Mouse (Mus musculus) liver, postnatal 0 days (tissue): ENCODE data around the gene Ubac2. TPM values are rescaled to one million over a fixed set of nuclear protein-coding genes. Genes with fewer than 3 reads are reported as not detected.

Experiments
- ATAC-seq: fragments of 200-750 bp; cut with Nextera tagmentation; 2 replicates; pipeline ENCODE4 v1.8.0; 2017; ENCODE audit warnings: mild to moderate bottlenecking, moderate library complexity
- DNase-seq: peaks from one replicate; pipeline ENCODE4 v3.0.0-alpha.2; 2016
- H3K27ac ChIP-seq: fragments of 300-500 bp; sonication (generic); 2 replicates; pipeline ENCODE4 v1.5.1; 2014; ENCODE audit warnings: antibody characterized with exemption, moderate library complexity, mild to moderate bottlenecking, low read depth
- H3K27me3 ChIP-seq: fragments of 300-500 bp; sonication (generic); 2 replicates; pipeline ENCODE4 v1.6.1; 2014; ENCODE audit warnings: low read length, control low read depth, mixed read lengths; ENCODE audit not compliant: insufficient read depth
- H3K36me3 ChIP-seq: fragments of 300-500 bp; sonication (generic); replicated peaks from 2 replicates; pipeline ENCODE4 v1.6.1; 2014; ENCODE audit warnings: mild to moderate bottlenecking, control low read depth, low read length, moderate library complexity, mixed read lengths; ENCODE audit not compliant: insufficient read depth
- H3K4me1 ChIP-seq: fragments of 300-500 bp; sonication (generic); 2 replicates; pipeline ENCODE4 v1.6.1; 2014; ENCODE audit warnings: antibody characterized with exemption, mild to moderate bottlenecking, control low read depth; ENCODE audit not compliant: insufficient read depth
- H3K4me2 ChIP-seq: fragments of 300-500 bp; sonication (generic); 2 replicates; pipeline ENCODE4 v1.6.1; 2014; ENCODE audit warnings: low read depth, mild to moderate bottlenecking, low read length, moderate library complexity, mixed read lengths
- H3K4me3 ChIP-seq: fragments of 300-500 bp; sonication (generic); 2 replicates; pipeline ENCODE4 v1.5.1; 2014; ENCODE audit warnings: low read depth, low read length
- H3K9ac ChIP-seq: fragments of 300-500 bp; sonication (generic); replicated peaks from 2 replicates; pipeline ENCODE4 v1.6.1; 2014; ENCODE audit warnings: mild to moderate bottlenecking, moderate library complexity
- H3K9me3 ChIP-seq: fragments of 300-500 bp; sonication (generic); 2 replicates; pipeline ENCODE4 v1.6.1; 2016; ENCODE audit warnings: mild to moderate bottlenecking, control low read depth, low read length, mixed read lengths
- CTCF ChIP-seq: sonication (generic); IDR thresholded peaks from 2 replicates; pipeline ENCODE4 v1.5.1; 2016; ENCODE audit warnings: antibody characterized with exemption, low read depth
- EP300 ChIP-seq: IDR thresholded peaks from 2 replicates; pipeline ENCODE4 v1.6.1; 2016; ENCODE audit warnings: antibody characterized with exemption, low read depth, mild to moderate bottlenecking
- WGBS: fragments of 180-500 bp; shearing (Covaris S2); extraction: QIAGEN DNeasy Blood & Tissue Kit; methylation state at CpG from one replicate; pipeline ENCODE4 v1.1.7; 2014; ENCODE audit not compliant: insufficient replicate concordance; 5-methylcytosine and 5-hydroxymethylcytosine counted together
- polyA plus RNA-seq: library from polyadenylated mRNA; unstranded; fragments of >200 nt; fragmentation: Nextera tagmentation; extraction: Ambion mirVana; gene quantifications from 2 replicates; pipeline ENCODE4 v1.2.1, GENCODE M21; 2015

The Ubac2 gene
- polyA plus RNA-seq, 1 experiment from 2014 or later, result 27.4 TPM

- 54% methylated on average over 6 of the region's 6 CpGs for WGBS
- Histone ChIP-seq H3K27me3 (no peaks in the 10 kb centered on the region), H3K4me1 (0 out of 2 replicates have a peak, but pooled peaks cover 3% of the 10 kb centered on the region), H3K4me3 (no peak overlapping the region), H3K36me3 (no peaks in the 10 kb centered on the region), H3K9ac (no peak overlapping the region), H3K9me3 (no peaks in the 10 kb centered on the region), H3K4me2 (no peak overlapping the region), H3K27ac (no peak overlapping the region)
- TF ChIP-seq CTCF (no peak), EP300 (no peak)
- ATAC-seq (no peak), DNase-seq (no peak)
Measured at GRCm38 (mm10) chr14:122056871-122057270, 178.5 kb downstream of the Ubac2 start.

DNA sequence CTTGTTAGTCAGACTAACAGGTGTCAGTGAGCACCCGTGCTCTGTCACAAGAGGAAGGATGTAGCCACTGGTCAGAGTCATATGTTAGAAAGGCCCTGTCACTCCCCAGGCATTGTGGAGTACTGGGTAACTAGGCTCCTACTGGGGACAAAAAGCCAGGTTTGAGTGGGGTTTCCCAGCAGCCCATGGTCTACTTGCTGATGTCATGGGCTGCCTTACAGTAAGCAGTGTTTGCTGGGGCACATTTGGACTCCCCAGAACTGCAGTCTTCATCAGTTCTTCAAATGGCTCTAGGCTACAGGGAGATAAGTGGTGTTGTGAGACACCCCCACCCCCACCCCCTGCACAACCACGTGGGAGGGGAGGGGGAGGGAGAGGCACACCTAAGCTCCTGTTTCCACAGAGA, 179.5 kb downstream of the Ubac2 start:
- 0 out of 2 replicates have a peak, but pooled peaks have one; percentile 7 for ATAC-seq
- Histone ChIP-seq H3K4me1 (0 out of 2 replicates have a peak, but pooled peaks cover 3% of the 10 kb centered on the region), H3K4me2 (no peak overlapping the region), H3K27me3 (no peaks in the 10 kb centered on the region), H3K36me3 (no peaks in the 10 kb centered on the region), H3K27ac (no peak overlapping the region), H3K9me3 (no peaks in the 10 kb centered on the region), H3K9ac (no peak overlapping the region), H3K4me3 (no peak overlapping the region)
- DNase-seq, result no peak
- WGBS, result 15% methylated on average over 2 of the region's 2 CpGs
- no peak for TF ChIP-seq CTCF
- TF ChIP-seq EP300, result no peak

DNA sequence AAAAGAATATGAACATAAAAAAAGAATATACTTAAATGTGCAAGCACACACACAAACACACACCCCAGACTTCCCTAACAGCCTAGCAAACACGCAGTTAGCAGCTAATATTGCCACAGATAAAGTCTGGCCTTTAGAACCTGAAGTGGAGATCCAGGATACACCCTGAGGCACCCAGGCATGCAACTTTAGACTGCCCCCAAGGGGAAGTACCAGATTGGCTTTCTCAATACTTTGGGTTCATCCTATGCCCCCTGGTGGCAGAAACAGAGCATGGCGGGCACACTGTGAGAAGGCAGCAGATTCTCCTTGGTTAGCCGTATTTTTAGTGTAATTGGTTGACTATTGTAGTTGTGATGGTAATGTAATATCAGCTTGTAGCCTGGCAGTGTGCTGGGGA, 182.2 kb downstream of the Ubac2 start:
- Histone ChIP-seq H3K27me3 (no peaks in the 10 kb centered on the region), H3K27ac (no peak overlapping the region), H3K9me3 (no peaks in the 10 kb centered on the region), H3K36me3 (no peaks in the 10 kb centered on the region), H3K4me2 (no peak overlapping the region), H3K4me1 (peaks cover 3% of the 10 kb centered on the region; the same call in 1 of the 2 replicates), H3K4me3 (no peak overlapping the region), H3K9ac (no peak overlapping the region)
- peak; percentile 98 for TF ChIP-seq CTCF
- no peak for TF ChIP-seq EP300
- 2% methylated on average over 3 of the region's 3 CpGs for WGBS
- peak; percentile 87 for DNase-seq
- peak; percentile 69 for ATAC-seq

- H3K36me3 ChIP-seq, result no peaks in the 10 kb centered on the region
- H3K4me1 ChIP-seq, result peaks cover 3% of the 10 kb centered on the region; the same call in 1 of the 2 replicates
- no peaks in the 10 kb centered on the region for H3K9me3 ChIP-seq
- no peak for TF ChIP-seq EP300
- TF ChIP-seq CTCF, result no peak
- DNase-seq (no peak), ATAC-seq (no peak)
- H3K4me2 ChIP-seq, result no peak overlapping the region
- no peak overlapping the region for H3K27ac ChIP-seq
- H3K9ac ChIP-seq, result no peak overlapping the region
- H3K4me3 ChIP-seq, result no peak overlapping the region
- H3K27me3 ChIP-seq, result no peaks in the 10 kb centered on the region
- WGBS, result 84% methylated on average over 6 of the region's 6 CpGs
Measured at GRCm38 (mm10) chr14:122061376-122061775, 183.0 kb downstream of the Ubac2 start.

DNA sequence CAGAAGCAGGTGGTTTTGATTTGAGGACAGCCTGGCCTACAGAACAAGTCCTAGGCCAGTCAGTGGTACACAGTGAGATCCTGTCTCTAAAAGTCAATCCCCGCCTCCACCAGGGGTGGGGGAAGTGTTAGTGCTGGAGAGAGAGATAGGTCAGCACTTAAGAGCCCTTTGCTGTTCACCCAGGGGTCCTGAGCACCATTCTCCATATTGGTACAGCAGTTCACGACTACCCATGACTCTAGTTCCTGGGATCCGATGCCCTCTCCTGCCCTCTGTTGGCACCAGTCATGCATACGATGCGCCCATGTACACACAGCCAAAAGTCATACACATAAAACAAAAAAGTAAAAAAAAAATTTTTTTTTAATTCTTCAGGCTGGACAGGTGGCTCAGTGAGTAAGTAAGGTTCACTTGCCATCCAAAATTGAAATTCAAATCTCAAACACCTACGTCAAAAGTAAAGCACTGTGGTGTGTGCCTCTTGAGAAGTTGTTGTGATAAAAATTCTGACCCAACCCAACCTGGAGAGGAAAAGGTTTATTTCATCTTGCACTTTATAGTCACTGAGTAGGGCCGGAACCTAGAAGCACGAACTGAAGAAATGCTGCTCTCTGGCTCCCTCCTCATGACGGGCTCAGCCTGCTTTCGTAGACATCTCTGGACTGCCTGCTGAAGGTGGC, 184.1 kb downstream of the Ubac2 start:
- peak; percentile 21; the same call in 1 of the 2 replicates for TF ChIP-seq CTCF
- TF ChIP-seq EP300, result no peak
- no peak for DNase-seq

GRCm38 (mm10) chr14:122063599-122063998, 185.2 kb downstream of the Ubac2 start:
- ATAC-seq (no peak), DNase-seq (no peak)
- no peaks in the 10 kb centered on the region for H3K27me3 ChIP-seq
- no peaks in the 10 kb centered on the region for H3K9me3 ChIP-seq
- H3K27ac ChIP-seq, result peak overlapping the region; percentile 52; the same call in 1 of the 2 replicates
- H3K9ac ChIP-seq, result no peak overlapping the region
- H3K36me3 ChIP-seq, result no peaks in the 10 kb centered on the region
- 44% methylated on average over 5 of the region's 5 CpGs for WGBS
- TF ChIP-seq CTCF (no peak), EP300 (no peak)
- peaks cover 14% of the 10 kb centered on the region for H3K4me1 ChIP-seq
- no peak overlapping the region for H3K4me2 ChIP-seq
- no peak overlapping the region for H3K4me3 ChIP-seq

More for the DNA sequence above, 184.1 kb downstream of the Ubac2 start:
- Histone ChIP-seq H3K9ac (no peak overlapping the region), H3K4me1 (peaks cover 7% of the 10 kb centered on the region), H3K4me3 (no peak overlapping the region), H3K27ac (no peak overlapping the region), H3K27me3 (no peaks in the 10 kb centered on the region), H3K9me3 (no peaks in the 10 kb centered on the region), H3K36me3 (no peaks in the 10 kb centered on the region), H3K4me2 (no peak overlapping the region)
- no peak for ATAC-seq
- 76% methylated on average over 10 of the region's 10 CpGs for WGBS
